Mouse (Mus musculus) limb, embryonic 14.5 days (tissue): ENCODE results near the gene 1190002N15Rik. TPM values are rescaled to one million over a fixed set of nuclear protein-coding genes. Genes with fewer than 3 reads are reported as not detected.

Experiments used
- ATAC-seq: fragments of 200-750 bp; cut with Nextera tagmentation; 2 replicates; pipeline ENCODE4 v1.8.0; 2017; ENCODE audit warnings: low read depth, moderate number of reproducible peaks, moderate TSS enrichment; ENCODE audit not compliant: low FRiP score
- DNase-seq: peaks from one replicate; pipeline ENCODE4 v3.0.0-alpha.2; 2015; ENCODE audit warnings: low spot score
- H3K27ac ChIP-seq: fragments of 300-500 bp; sonication (generic); replicated peaks from 2 replicates; pipeline ENCODE4 v1.5.1; 2014; ENCODE audit warnings: low read depth, mild to moderate bottlenecking, low read length, moderate library complexity, mixed read lengths
- H3K27me3 ChIP-seq: fragments of 300-500 bp; sonication (generic); 2 replicates; pipeline ENCODE4 v1.6.1; 2014; ENCODE audit warnings: low read length, mixed read lengths; ENCODE audit not compliant: control insufficient read depth, insufficient read depth
- H3K36me3 ChIP-seq: fragments of 300-500 bp; sonication (generic); 2 replicates; pipeline ENCODE4 v1.6.1; 2014; ENCODE audit warnings: mild to moderate bottlenecking, low read length, moderate library complexity, mixed read lengths; ENCODE audit not compliant: control insufficient read depth, insufficient read depth
- H3K4me1 ChIP-seq: fragments of 300-500 bp; sonication (generic); 2 replicates; pipeline ENCODE4 v1.6.1; 2014; ENCODE audit warnings: antibody characterized with exemption, low read length, mixed read lengths; ENCODE audit not compliant: control insufficient read depth, insufficient read depth
- H3K4me2 ChIP-seq: fragments of 300-500 bp; sonication (generic); replicated peaks from 2 replicates; pipeline ENCODE4 v1.6.1; 2014; ENCODE audit warnings: low read depth, mild to moderate bottlenecking, low read length, moderate library complexity; ENCODE audit not compliant: severe bottlenecking
- H3K4me3 ChIP-seq: fragments of 300-500 bp; sonication (generic); replicated peaks from 2 replicates; pipeline ENCODE4 v1.5.1; 2014; ENCODE audit warnings: low read length
- H3K9ac ChIP-seq: fragments of 300-500 bp; sonication (generic); 2 replicates; pipeline ENCODE4 v1.6.1; 2014; ENCODE audit warnings: mild to moderate bottlenecking, low read depth, low read length, moderate library complexity; ENCODE audit not compliant: severe bottlenecking
- H3K9me3 ChIP-seq: fragments of 300-500 bp; sonication (generic); 2 replicates; pipeline ENCODE4 v1.6.1; 2016; ENCODE audit warnings: low read length; ENCODE audit not compliant: control insufficient read depth
- POLR2A ChIP-seq: fragments of 200-500 bp; IDR thresholded peaks from 2 replicates; pipeline ENCODE4 v1.8.0; 2012; ENCODE audit warnings: inconsistent platforms, mild to moderate bottlenecking, moderate library complexity, borderline replicate concordance; ENCODE audit not compliant: insufficient read depth, insufficient read length; ENCODE audit errors: extremely low read depth
- WGBS: fragments of 180-500 bp; shearing (Covaris S2); extraction: QIAGEN DNeasy Blood & Tissue Kit; methylation state at CpG from one replicate; pipeline ENCODE4 v1.1.7; 2014; 5-methylcytosine and 5-hydroxymethylcytosine counted together
- polyA plus RNA-seq, 2 experiments: library from polyadenylated mRNA; depleted of rRNA in 1 of 2; stranded (reverse) in 1 of 2; unstranded in 1 of 2; fragments of >200 nt; fragmentation: Nextera tagmentation in 1 of 2; extraction: Ambion mirVana in 1 of 2; gene quantifications; 2 replicates each; pipeline versions ENCODE4 v1.2.1 to v1.2.3; 2012 to 2014

1190002N15Rik gene
- polyA plus RNA-seq (2012; rRNA removed), result 53.2 and 66.2 TPM in 2 replicates
- 47.7 and 67.4 TPM in 2 replicates for polyA plus RNA-seq (2014; fragmentation: Nextera tagmentation; extraction: Ambion mirVana)

DNA sequence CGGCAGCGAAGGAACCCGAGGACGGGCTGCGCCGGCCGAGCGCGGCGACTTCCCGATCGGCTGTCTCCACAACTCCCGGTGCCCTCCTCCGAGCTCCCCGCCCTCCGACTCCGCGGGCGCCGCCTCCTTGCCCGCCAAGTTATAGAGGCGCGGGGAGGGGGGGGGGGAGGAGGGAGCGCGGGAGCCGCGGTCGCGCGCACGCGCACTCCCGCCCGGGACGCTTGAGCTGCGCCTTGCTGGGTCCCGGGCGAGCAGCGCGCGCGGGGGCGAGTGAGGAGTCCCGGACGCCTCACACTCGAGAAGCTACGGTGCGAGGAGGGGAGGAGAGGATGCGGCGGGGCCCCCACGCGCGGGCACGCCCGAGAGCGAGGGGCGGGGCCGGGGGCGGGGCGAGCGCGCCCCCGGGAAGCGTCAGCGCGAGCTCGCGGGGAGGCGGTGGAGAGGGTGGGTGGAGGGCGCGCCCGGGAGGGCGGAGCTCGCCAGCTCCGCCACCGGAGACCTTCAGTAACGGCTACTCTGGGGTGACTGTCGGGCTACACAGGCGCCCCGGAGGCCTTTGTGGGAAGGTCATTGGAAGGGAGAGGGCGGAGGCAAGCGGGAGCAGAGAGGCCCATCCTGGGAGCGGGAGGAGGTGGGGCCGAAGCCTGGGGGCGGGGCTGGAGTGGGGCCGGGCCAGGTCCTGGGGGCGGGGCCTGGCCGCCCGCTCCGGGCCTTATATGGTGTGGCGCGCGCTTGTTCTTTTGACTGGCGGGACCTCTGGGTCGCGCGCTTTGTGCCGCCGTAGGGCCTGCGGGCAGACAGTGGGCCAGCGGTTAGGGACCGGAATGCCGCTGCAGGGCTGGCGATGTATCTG is at the start of gene 1190002N15Rik:
1190002N15Rik (minus strand) TSS at position 112 of the 853 bp plus-strand sequence.
- TF ChIP-seq POLR2A, result peak; percentile 83; the same call in 1 of the 2 replicates
- WGBS, result under 1% methylated on average over 24 of the region's 104 CpGs
- no peaks in the 10 kb centered on the region for H3K9me3 ChIP-seq
- H3K4me3 ChIP-seq, result peak within 1 kb of the TSS; percentile 63
- peak within 1 kb of the TSS; percentile 70 for H3K4me2 ChIP-seq
- H3K36me3 ChIP-seq, result no peaks in the 10 kb centered on the region
- H3K27me3 ChIP-seq, result no peaks in the 10 kb centered on the region
- ATAC-seq (peak; percentile 92), DNase-seq (peak; percentile 96)
- peak within 1 kb of the TSS; percentile 93 for H3K27ac ChIP-seq
- peaks cover 10% of the 10 kb centered on the region for H3K4me1 ChIP-seq
- peak within 1 kb of the TSS; percentile 84 for H3K9ac ChIP-seq

DNA sequence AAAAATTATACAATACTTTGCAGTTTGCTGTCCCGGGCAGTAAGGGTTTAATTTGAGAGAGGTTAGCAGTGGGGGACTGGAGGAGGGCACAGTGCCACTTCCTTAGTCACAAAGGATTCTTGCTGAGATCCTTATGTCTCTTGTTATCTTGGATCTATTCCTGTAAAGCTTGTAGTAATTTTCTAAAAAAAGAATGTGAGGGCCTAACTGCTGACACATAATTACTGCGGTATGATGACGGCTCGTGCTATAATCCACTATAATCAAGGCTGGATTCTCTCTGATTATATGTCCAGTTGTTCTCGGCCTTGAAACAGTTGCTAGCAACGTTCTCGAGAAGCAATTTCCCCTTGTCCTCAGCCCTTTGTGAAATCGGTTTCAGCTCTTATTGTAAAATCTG is 44.4 kb upstream of the 1190002N15Rik start:
- no peak for TF ChIP-seq POLR2A
- Histone ChIP-seq H3K4me3 (no peak overlapping the region), H3K4me1 (no peaks in the 10 kb centered on the region), H3K36me3 (no peaks in the 10 kb centered on the region), H3K9ac (no peak overlapping the region), H3K9me3 (no peaks in the 10 kb centered on the region), H3K27me3 (no peaks in the 10 kb centered on the region), H3K4me2 (no peak overlapping the region), H3K27ac (no peak overlapping the region)
- ATAC-seq (no peak), DNase-seq (no peak)
- WGBS, result 56% methylated on average over 8 of the region's 8 CpGs

DNA sequence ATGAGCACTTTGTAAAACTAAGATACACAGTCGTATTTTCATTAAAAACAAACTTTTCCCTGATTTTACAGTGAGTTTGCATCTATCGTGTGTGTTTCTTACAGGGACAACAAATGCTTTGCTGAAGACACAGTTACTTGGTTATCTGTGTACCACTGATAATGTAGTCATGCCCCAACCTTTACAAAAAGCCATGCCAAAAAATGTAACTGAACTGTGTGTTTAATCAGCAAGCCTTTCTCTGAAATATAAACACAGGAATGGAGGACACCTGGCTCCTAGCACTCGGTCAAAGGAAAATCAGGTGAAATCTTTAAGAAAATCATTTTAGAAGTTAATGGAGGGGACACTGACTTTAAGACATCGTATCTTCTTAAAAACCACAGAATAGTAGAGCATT is 43.8 kb upstream of the 1190002N15Rik start:
- 85% methylated on average over 4 of the region's 4 CpGs for whole genome bisulfite sequencing
- Histone ChIP-seq H3K27me3 (no peaks in the 10 kb centered on the region), H3K4me2 (no peak overlapping the region), H3K4me1 (no peaks in the 10 kb centered on the region), H3K9me3 (no peaks in the 10 kb centered on the region), H3K4me3 (no peak overlapping the region), H3K27ac (no peak overlapping the region), H3K9ac (no peak overlapping the region), H3K36me3 (no peaks in the 10 kb centered on the region)
- no peak for DNase-seq
- TF ChIP-seq POLR2A, result no peak
- no peak for ATAC-seq

DNA sequence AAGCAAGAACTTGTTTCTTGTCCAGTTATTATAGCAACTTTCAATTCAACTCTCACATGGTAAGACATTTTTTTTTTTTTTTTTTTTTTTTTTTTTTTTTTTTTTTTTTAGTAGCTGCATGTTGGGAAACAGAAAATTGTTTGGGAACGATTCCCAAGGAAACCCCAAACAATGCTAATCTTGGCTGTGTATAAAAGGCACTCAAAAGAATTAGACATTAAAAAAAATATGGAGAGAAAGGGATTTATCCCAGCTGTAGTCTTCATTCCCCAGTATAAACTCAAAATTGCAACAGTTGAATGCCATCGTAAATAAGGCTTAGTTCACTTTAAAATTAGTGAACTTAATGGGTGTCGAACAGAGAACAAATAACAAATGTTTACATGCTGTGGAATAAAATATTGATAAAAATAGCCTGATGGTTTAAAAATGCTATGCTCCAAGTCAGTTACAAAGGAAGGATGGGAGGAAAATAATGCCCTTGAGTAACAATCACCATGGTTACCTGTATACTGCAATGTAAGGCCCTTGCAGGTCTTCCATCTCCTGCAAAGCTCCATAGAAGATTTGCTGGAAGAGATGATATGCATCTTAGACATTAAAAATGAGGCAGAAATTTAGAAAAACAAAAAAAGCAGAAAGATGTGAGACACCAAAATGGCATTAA is 42.3 kb upstream of the 1190002N15Rik start:
- TF ChIP-seq POLR2A, result no peak
- no peak overlapping the region for H3K9ac ChIP-seq
- ATAC-seq, result no peak
- DNase-seq, result no peak
- no peak overlapping the region for H3K4me3 ChIP-seq
- 77% methylated on average over 3 of the region's 3 CpGs for WGBS
- no peak overlapping the region for H3K27ac ChIP-seq
- H3K9me3 ChIP-seq, result no peaks in the 10 kb centered on the region
- H3K36me3 ChIP-seq, result no peaks in the 10 kb centered on the region
- H3K4me1 ChIP-seq, result no peaks in the 10 kb centered on the region
- H3K4me2 ChIP-seq, result no peak overlapping the region
- no peaks in the 10 kb centered on the region for H3K27me3 ChIP-seq

DNA sequence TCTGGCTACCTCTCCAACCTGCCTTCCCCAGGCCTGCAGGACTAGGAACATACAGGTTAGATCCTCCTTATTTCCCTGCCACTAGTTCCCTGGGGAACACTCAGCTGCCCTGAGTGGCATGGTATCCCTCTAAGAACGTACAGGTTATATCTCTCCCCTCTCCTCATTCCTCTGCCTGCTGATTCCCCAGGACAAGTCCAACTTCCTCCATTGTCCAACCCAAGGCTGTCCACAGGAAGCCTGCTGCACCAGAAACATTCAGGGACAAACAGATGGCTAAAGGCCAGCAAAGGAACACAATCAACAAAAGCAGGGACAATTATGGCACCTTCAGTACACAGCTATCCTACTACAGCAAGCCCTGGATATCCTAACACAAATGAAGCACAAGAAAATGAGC is 33.9 kb upstream of the 1190002N15Rik start:
- Histone ChIP-seq H3K9ac (no peak overlapping the region), H3K4me2 (no peak overlapping the region), H3K4me1 (no peaks in the 10 kb centered on the region), H3K4me3 (no peak overlapping the region), H3K9me3 (0 out of 2 replicates have a peak, but pooled peaks cover 3% of the 10 kb centered on the region), H3K27me3 (no peaks in the 10 kb centered on the region), H3K36me3 (no peaks in the 10 kb centered on the region), H3K27ac (no peak overlapping the region)
- DNase-seq (no peak), ATAC-seq (no peak)
- WGBS, result 64% methylated on average over 1 of the region's 1 CpGs
- TF ChIP-seq POLR2A, result no peak
